In genomic region chr6:86599197-86599596, GRCm38 (mm10) we compare ENCODE assay signal across 9 mouse cellular contexts. TPM values are rescaled to one million over a fixed set of nuclear protein-coding genes. Genes with fewer than 3 reads are reported as not detected.
DNase-seq lines count a peak whose midpoint lies in the region; ATAC-seq and TF ChIP-seq lines count a peak whose summit lies in the region.
"Had no signal": no experiment of that assay in that cellular context is flagged by ENCODE, and none has a peak within 500 bp of the region (broad histone marks: within the 10 kb centered on the region; RNA-seq: fewer than 3 reads in every experiment).

No protein-coding gene starts in this region.

- WGBS in hindbrain, postnatal 0 days = 18% methylated on average over 4 of the region's 4 CpGs

- H3K9me3 ChIP-seq in hindbrain, postnatal 0 days (ENCODE audit: low read length) = no peaks in the 10 kb centered on the region

- DNase-seq in WW6 (ENCODE audit: low read depth, low spot score) = peak; percentile 40
- peak; percentile 93 to 97 for DNase-seq in cerebellum, postnatal 14 days
- peak; percentile 82 to 89 for DNase-seq in frontal cortex, postnatal 25 days (ENCODE audit: low spot score in 2 of 2)
- DNase-seq in hindbrain, postnatal 0 days (ENCODE audit: low spot score) = peak; percentile 87
- DNase-seq in left cerebral cortex, adult 8-10 months (ENCODE audit: low spot score in 2 of 2) = peak; percentile 57 to 94
- DNase-seq in right cerebral cortex, postnatal 14 days = peak; percentile 90
- peak; percentile 72 to 81 for DNase-seq in urinary bladder, postnatal 36 days (ENCODE audit: low spot score in 2 of 2)

- H3K27me3 ChIP-seq in hindbrain, postnatal 0 days (ENCODE audit: insufficient read depth, low read length) = no peaks in the 10 kb centered on the region
- H3K27me3 ChIP-seq: midbrain, embryonic 12.5 days had no signal

- H3K4me1 ChIP-seq in hindbrain, postnatal 0 days (ENCODE audit: insufficient read depth, low read length) = no peaks in the 10 kb centered on the region
- H3K4me1 ChIP-seq: midbrain, embryonic 12.5 days had no signal

- ATAC-seq in hindbrain, postnatal 0 days = peak; percentile 71
- peak; percentile 83 for ATAC-seq in megakaryocyte, adult 5-6 weeks (ENCODE audit: poor library complexity, severe bottlenecking)

- no peak overlapping the region for H3K4me3 ChIP-seq in hindbrain, postnatal 0 days (ENCODE audit: low read length)
- H3K4me3 ChIP-seq: midbrain, embryonic 12.5 days had no signal

- TF ChIP-seq CTCF in hindbrain, postnatal 0 days (IDR thresholded peaks at IDR 0.05; ENCODE audit: low read depth) = peak; percentile 98

- no peak overlapping the region for H3K9ac ChIP-seq in hindbrain, postnatal 0 days (replicated peaks; ENCODE audit: low read length)
- H3K9ac ChIP-seq: midbrain, embryonic 12.5 days had no signal

- no peak overlapping the region for H3K27ac ChIP-seq in hindbrain, postnatal 0 days
- H3K27ac ChIP-seq: midbrain, embryonic 12.5 days had no signal

- no peak overlapping the region for H3K4me2 ChIP-seq in hindbrain, postnatal 0 days (ENCODE audit: low read depth, low read length)
- H3K4me2 ChIP-seq: midbrain, embryonic 12.5 days had no signal

- no peaks in the 10 kb centered on the region for H3K36me3 ChIP-seq in hindbrain, postnatal 0 days (ENCODE audit: insufficient read depth, low read length)
- H3K36me3 ChIP-seq: midbrain, embryonic 12.5 days had no signal

RNA-seq across cellular contexts. Expression of gene Asprv1, which starts 28.8 kb away (rescaled TPM):
- 0.22 and 0.73 TPM in 2 replicates for total RNA-seq in hindbrain, postnatal 0 days (2014; rRNA removed)
- polyA plus RNA-seq in hindbrain, postnatal 0 days (2015; fragmentation: Nextera tagmentation; extraction: Ambion mirVana) = 0.99 and 1.0 TPM in 2 replicates
- total RNA-seq in left cerebral cortex, adult 8-10 months (2022) = 1 to 10 TPM; 1.5 to 2.1 (median 2.0) TPM
- 13.5 and 16.8 TPM in 2 replicates for total RNA-seq in megakaryocyte, adult 5-6 weeks (2015)
- 12.1 and 19.1 TPM in 2 replicates for total RNA-seq in megakaryocyte, adult 5-6 weeks (2017)

Comparison
In these comparisons a context has a peak if more than half of its experiments do, and no peak if none do; other contexts are left out.
1. DNase-seq: peak in every context shown above with its lines; median percentile 95 in cerebellum, postnatal 14 days; 90 in right cerebral cortex, postnatal 14 days; 87 in hindbrain, postnatal 0 days; 86 in frontal cortex, postnatal 25 days; 76 in urinary bladder, postnatal 36 days; 76 in left cerebral cortex, adult 8-10 months; 40 in WW6.